Mouse (Mus musculus) neural tube, embryonic 12.5 days (tissue): Measurements from ENCODE around the gene Rab11fip4. TPM values are rescaled to one million over a fixed set of nuclear protein-coding genes. Genes with fewer than 3 reads are reported as not detected.

Experiments
- ATAC-seq: fragments of 200-750 bp; cut with Nextera tagmentation; 2 replicates; pipeline ENCODE4 v1.8.0; 2017; ENCODE audit warnings: low read depth, mild to moderate bottlenecking, moderate TSS enrichment, moderate library complexity; ENCODE audit not compliant: low FRiP score
- H3K27ac ChIP-seq: fragments of 300-500 bp; sonication (generic); 2 replicates; pipeline ENCODE4 v1.5.1; 2016
- H3K27me3 ChIP-seq: fragments of 300-500 bp; sonication (generic); replicated peaks from 2 replicates; pipeline ENCODE4 v1.6.1; 2016; ENCODE audit warnings: mild to moderate bottlenecking
- H3K36me3 ChIP-seq: fragments of 300-500 bp; sonication (generic); 2 replicates; pipeline ENCODE4 v1.6.1; 2016; ENCODE audit warnings: mild to moderate bottlenecking
- H3K4me1 ChIP-seq: fragments of 300-500 bp; sonication (generic); 2 replicates; pipeline ENCODE4 v1.6.1; 2016
- H3K4me2 ChIP-seq: fragments of 300-500 bp; sonication (generic); replicated peaks from 2 replicates; pipeline ENCODE4 v1.6.1; 2016; ENCODE audit warnings: mild to moderate bottlenecking
- H3K4me3 ChIP-seq: fragments of 300-500 bp; sonication (generic); 2 replicates; pipeline ENCODE4 v1.5.1; 2016
- H3K9ac ChIP-seq: fragments of 300-500 bp; sonication (generic); 2 replicates; pipeline ENCODE4 v1.6.1; 2016; ENCODE audit warnings: mild to moderate bottlenecking
- H3K9me3 ChIP-seq: fragments of 300-500 bp; sonication (generic); 2 replicates; pipeline ENCODE4 v1.6.1; 2016; ENCODE audit warnings: mild to moderate bottlenecking
- WGBS: fragments of 180-500 bp; shearing (Covaris S2); methylation state at CpG from one replicate; pipeline ENCODE4 v1.1.7; 2016; 5-methylcytosine and 5-hydroxymethylcytosine counted together
- polyA plus RNA-seq: library from polyadenylated mRNA; unstranded; fragments of >200 nt; fragmentation: Nextera tagmentation; extraction: Ambion mirVana; gene quantifications from 2 replicates; pipeline ENCODE4 v1.2.1, GENCODE M21; 2016

Gene Rab11fip4
- polyA plus RNA-seq, 1 experiment from 2014 or later, result 22.8 TPM

- H3K36me3 ChIP-seq, result no peaks in the 10 kb centered on the region
- peak; percentile 81 for ATAC-seq
- H3K27ac ChIP-seq, result no peak overlapping the region
- peak overlapping the region; percentile 97 for H3K4me2 ChIP-seq
- H3K9ac ChIP-seq, result peak overlapping the region; percentile 71
- WGBS, result under 1% methylated on average over 69 of the region's 69 CpGs
- no peaks in the 10 kb centered on the region for H3K9me3 ChIP-seq
- H3K4me3 ChIP-seq, result peak overlapping the region; percentile 51
- peaks cover 26% of the 10 kb centered on the region for H3K4me1 ChIP-seq
- peaks cover 2% of the 10 kb centered on the region; the same call in 1 of the 2 replicates for H3K27me3 ChIP-seq
These were observed 69.6 kb downstream of the Rab11fip4 start for GRCm38 (mm10) chr11:79660361-79661205.

GRCm38 (mm10) chr11:79661877-79662545, 71.0 kb downstream of the Rab11fip4 start:
- no peak overlapping the region for H3K27ac ChIP-seq
- H3K4me2 ChIP-seq, result peak overlapping the region; percentile 97
- 0 out of 2 replicates have a peak overlapping the region, but pooled peaks have one; percentile 18 for H3K9ac ChIP-seq
- H3K36me3 ChIP-seq, result no peaks in the 10 kb centered on the region
- peak overlapping the region; percentile 51; the same call in 1 of the 2 replicates for H3K4me3 ChIP-seq
- peaks cover 26% of the 10 kb centered on the region for H3K4me1 ChIP-seq
- H3K9me3 ChIP-seq, result no peaks in the 10 kb centered on the region
- no peak for ATAC-seq
- 57% methylated on average over 6 of the region's 6 CpGs for WGBS
- H3K27me3 ChIP-seq, result peaks cover 2% of the 10 kb centered on the region; the same call in 1 of the 2 replicates

GRCm38 (mm10) chr11:79663158-79663557, 72.1 kb downstream of the Rab11fip4 start:
- H3K27ac ChIP-seq, result no peak overlapping the region
- peaks cover 26% of the 10 kb centered on the region for H3K4me1 ChIP-seq
- 87% methylated on average over 9 of the region's 9 CpGs for WGBS
- H3K27me3 ChIP-seq, result peaks cover 2% of the 10 kb centered on the region; the same call in 1 of the 2 replicates
- H3K4me3 ChIP-seq, result no peak overlapping the region
- no peaks in the 10 kb centered on the region for H3K36me3 ChIP-seq
- no peaks in the 10 kb centered on the region for H3K9me3 ChIP-seq
- H3K9ac ChIP-seq, result no peak overlapping the region
- ATAC-seq, result no peak
- H3K4me2 ChIP-seq, result no peak overlapping the region

GRCm38 (mm10) chr11:79663570-79663969, 72.6 kb downstream of the Rab11fip4 start:
- Histone ChIP-seq H3K4me2 (no peak overlapping the region), H3K4me1 (peaks cover 27% of the 10 kb centered on the region), H3K4me3 (no peak overlapping the region), H3K27me3 (peaks cover 2% of the 10 kb centered on the region; the same call in 1 of the 2 replicates), H3K27ac (no peak overlapping the region), H3K9me3 (no peaks in the 10 kb centered on the region), H3K36me3 (no peaks in the 10 kb centered on the region), H3K9ac (no peak overlapping the region)
- no peak for ATAC-seq
- 89% methylated on average over 7 of the region's 7 CpGs for WGBS

GRCm38 (mm10) chr11:79666544-79666943, 75.5 kb downstream of the Rab11fip4 start:
- H3K4me2 ChIP-seq, result no peak overlapping the region
- no peak for ATAC-seq
- H3K36me3 ChIP-seq, result no peaks in the 10 kb centered on the region
- no peak overlapping the region for H3K4me3 ChIP-seq
- no peak overlapping the region for H3K27ac ChIP-seq
- no peaks in the 10 kb centered on the region for H3K9me3 ChIP-seq
- H3K27me3 ChIP-seq, result peaks cover 2% of the 10 kb centered on the region; the same call in 1 of the 2 replicates
- peaks cover 24% of the 10 kb centered on the region for H3K4me1 ChIP-seq
- no peak overlapping the region for H3K9ac ChIP-seq
- 88% methylated on average over 8 of the region's 8 CpGs for WGBS

GRCm38 (mm10) chr11:79669210-79669609, 78.2 kb downstream of the Rab11fip4 start:
- Histone ChIP-seq H3K9ac (no peak overlapping the region), H3K36me3 (no peaks in the 10 kb centered on the region), H3K27me3 (no peaks in the 10 kb centered on the region), H3K4me1 (peaks cover 18% of the 10 kb centered on the region), H3K27ac (no peak overlapping the region), H3K4me3 (no peak overlapping the region), H3K4me2 (no peak overlapping the region), H3K9me3 (no peaks in the 10 kb centered on the region)
- no peak for ATAC-seq
- 62% methylated on average over 6 of the region's 6 CpGs for WGBS

- Histone ChIP-seq H3K36me3 (no peaks in the 10 kb centered on the region), H3K9ac (no peak overlapping the region), H3K4me3 (no peak overlapping the region), H3K4me1 (peaks cover 22% of the 10 kb centered on the region), H3K27ac (peak overlapping the region; percentile 8; the same call in 1 of the 2 replicates), H3K27me3 (no peaks in the 10 kb centered on the region), H3K4me2 (no peak overlapping the region), H3K9me3 (no peaks in the 10 kb centered on the region)
- WGBS, result 46% methylated on average over 3 of the region's 3 CpGs
- ATAC-seq, result no peak
These were observed 78.9 kb downstream of the Rab11fip4 start for GRCm38 (mm10) chr11:79669947-79670346.

GRCm38 (mm10) chr11:79670411-79670945, 79.5 kb downstream of the Rab11fip4 start:
- Histone ChIP-seq H3K4me3 (no peak overlapping the region), H3K9me3 (no peaks in the 10 kb centered on the region), H3K9ac (no peak overlapping the region), H3K36me3 (no peaks in the 10 kb centered on the region), H3K4me2 (no peak overlapping the region), H3K27me3 (no peaks in the 10 kb centered on the region), H3K27ac (no peak overlapping the region), H3K4me1 (peaks cover 26% of the 10 kb centered on the region)
- WGBS, result 69% methylated on average over 7 of the region's 7 CpGs
- no peak for ATAC-seq

GRCm38 (mm10) chr11:79671668-79672281, 80.8 kb downstream of the Rab11fip4 start:
- H3K4me1 ChIP-seq, result peaks cover 30% of the 10 kb centered on the region
- H3K36me3 ChIP-seq, result no peaks in the 10 kb centered on the region
- H3K4me2 ChIP-seq, result no peak overlapping the region
- no peak overlapping the region for H3K27ac ChIP-seq
- no peaks in the 10 kb centered on the region for H3K27me3 ChIP-seq
- 54% methylated on average over 6 of the region's 6 CpGs for WGBS
- no peak overlapping the region for H3K9ac ChIP-seq
- no peak for ATAC-seq
- H3K4me3 ChIP-seq, result no peak overlapping the region
- no peaks in the 10 kb centered on the region for H3K9me3 ChIP-seq

- H3K36me3 ChIP-seq, result no peaks in the 10 kb centered on the region
- H3K27me3 ChIP-seq, result no peaks in the 10 kb centered on the region
- H3K4me2 ChIP-seq, result no peak overlapping the region
- 85% methylated on average over 5 of the region's 5 CpGs for WGBS
- no peak overlapping the region for H3K27ac ChIP-seq
- H3K4me3 ChIP-seq, result no peak overlapping the region
- peaks cover 30% of the 10 kb centered on the region for H3K4me1 ChIP-seq
- no peak for ATAC-seq
- no peak overlapping the region for H3K9ac ChIP-seq
- H3K9me3 ChIP-seq, result no peaks in the 10 kb centered on the region
These were observed 82.1 kb downstream of the Rab11fip4 start for GRCm38 (mm10) chr11:79673072-79673471.

- Histone ChIP-seq H3K4me1 (peaks cover 28% of the 10 kb centered on the region), H3K27ac (no peak overlapping the region), H3K27me3 (no peaks in the 10 kb centered on the region), H3K4me3 (no peak overlapping the region), H3K9me3 (no peaks in the 10 kb centered on the region), H3K4me2 (no peak overlapping the region), H3K9ac (no peak overlapping the region), H3K36me3 (no peaks in the 10 kb centered on the region)
- 72% methylated on average over 8 of the region's 8 CpGs for WGBS
- no peak for ATAC-seq
These were observed 82.7 kb downstream of the Rab11fip4 start for GRCm38 (mm10) chr11:79673717-79674116.

- H3K4me2 ChIP-seq, result no peak overlapping the region
- no peak for ATAC-seq
- H3K27ac ChIP-seq, result no peak overlapping the region
- H3K4me3 ChIP-seq, result no peak overlapping the region
- no peak overlapping the region for H3K9ac ChIP-seq
- no peaks in the 10 kb centered on the region for H3K27me3 ChIP-seq
- H3K36me3 ChIP-seq, result no peaks in the 10 kb centered on the region
- WGBS, result 85% methylated on average over 3 of the region's 3 CpGs
- peaks cover 23% of the 10 kb centered on the region for H3K4me1 ChIP-seq
- H3K9me3 ChIP-seq, result no peaks in the 10 kb centered on the region
These were observed 83.2 kb downstream of the Rab11fip4 start for GRCm38 (mm10) chr11:79674231-79674630.
